Mouse (Mus musculus) Muller cell, postnatal 12 days (primary cell): ENCODE data around the gene Fam162a.
"Not testable (repeated sequence)": the region's sequence is repeated elsewhere in the genome, so short reads cannot be mapped to it uniquely, and the experiment has no call there.

Experiments
- DNase-seq: peaks from one replicate; pipeline ENCODE4 v3.0.0-alpha.2; 2015; ENCODE audit errors: inconsistent ontology term

Fam162a gene

GRCm38 (mm10) chr16:36071450-36072379, at the start of gene Fam162a, which contains the start of gene Ccdc58:
Gene Fam162a (minus strand): TSS chr16:36071594.
Gene Ccdc58 (plus strand): TSS chr16:36071685.
- DNase-seq, result peak; percentile 96

GRCm38 (mm10) chr16:36115751-36116150, 44.4 kb upstream of the Fam162a start:
- not testable (repeated sequence) for DNase-seq

- DNase-seq, result not testable (repeated sequence)
These were observed 40.1 kb upstream of the Fam162a start for GRCm38 (mm10) chr16:36111486-36111885.

GRCm38 (mm10) chr16:36102211-36102610, 30.8 kb upstream of the Fam162a start:
- no peak for DNase-seq

GRCm38 (mm10) chr16:36101526-36101925, 30.1 kb upstream of the Fam162a start:
- DNase-seq, result no peak

- DNase-seq, result not testable (repeated sequence)
These were observed 26.6 kb upstream of the Fam162a start for GRCm38 (mm10) chr16:36097813-36098499.

- no peak for DNase-seq
These were observed 22.7 kb upstream of the Fam162a start for GRCm38 (mm10) chr16:36094079-36094478.

GRCm38 (mm10) chr16:36090785-36091509, 19.6 kb upstream of the Fam162a start:
- no peak for DNase-seq

- no peak for DNase-seq
These were observed 18.6 kb upstream of the Fam162a start for GRCm38 (mm10) chr16:36089850-36090616.

- DNase-seq, result no peak
These were observed 17.7 kb upstream of the Fam162a start for GRCm38 (mm10) chr16:36089065-36089464.

- no peak for DNase-seq
These were observed 16.5 kb upstream of the Fam162a start for GRCm38 (mm10) chr16:36087846-36088245.

- DNase-seq, result no peak
These were observed 8.5 kb upstream of the Fam162a start for GRCm38 (mm10) chr16:36079916-36080315.

- DNase-seq, result no peak
These were observed 3.4 kb upstream of the Fam162a start for GRCm38 (mm10) chr16:36074772-36075171.

- DNase-seq, result no peak
These were observed 1.1 kb upstream of the Fam162a start for GRCm38 (mm10) chr16:36072410-36073011.

- no peak for DNase-seq
These were observed 334 bp downstream of the Fam162a start for GRCm38 (mm10) chr16:36071071-36071449.

- peak; percentile 12 for DNase-seq
These were observed 1.4 kb downstream of the Fam162a start for GRCm38 (mm10) chr16:36069819-36070575.

- no peak for DNase-seq
These were observed 3.0 kb downstream of the Fam162a start for GRCm38 (mm10) chr16:36068356-36068755.

- no peak for DNase-seq
These were observed 3.7 kb downstream of the Fam162a start for GRCm38 (mm10) chr16:36067694-36068093.

GRCm38 (mm10) chr16:36064904-36065303, 6.5 kb downstream of the Fam162a start:
- no peak for DNase-seq

- DNase-seq, result peak; percentile 52
These were observed 8.1 kb downstream of the Fam162a start for GRCm38 (mm10) chr16:36063315-36063714.
